Comparison of ENCODE assay signal across 16 mouse cellular contexts in genomic region chr13:9040626-9041025, GRCm38 (mm10).
"Had no signal": no experiment of that assay in that cellular context is flagged by ENCODE, and none has a peak within 500 bp of the region (broad histone marks: within the 10 kb centered on the region; RNA-seq: fewer than 3 reads in every experiment).

No protein-coding gene starts in this region.

- H3K9ac ChIP-seq: neural tube, embryonic 13.5 days; neural tube, embryonic 15.5 days; stomach, embryonic 15.5 days had no signal

- H3K4me3 ChIP-seq: neural tube, embryonic 13.5 days; neural tube, embryonic 15.5 days; stomach, embryonic 15.5 days had no signal

- H3K9me3 ChIP-seq: neural tube, embryonic 15.5 days; stomach, embryonic 15.5 days had no signal

- H3K27ac ChIP-seq: neural tube, embryonic 13.5 days; neural tube, embryonic 15.5 days; stomach, embryonic 15.5 days; stomach, postnatal 0 days had no signal

- H3K4me2 ChIP-seq: neural tube, embryonic 13.5 days; neural tube, embryonic 15.5 days; stomach, embryonic 15.5 days had no signal

- H3K27me3 ChIP-seq: neural tube, embryonic 13.5 days; neural tube, embryonic 15.5 days; stomach, embryonic 15.5 days had no signal

- H3K36me3 ChIP-seq: neural tube, embryonic 13.5 days; neural tube, embryonic 15.5 days; stomach, embryonic 15.5 days had no signal

- H3K4me1 ChIP-seq: neural tube, embryonic 13.5 days; neural tube, embryonic 15.5 days; stomach, embryonic 15.5 days had no signal

- DNase-seq: retina, postnatal 1 day; right cerebral cortex, adult 18-20 months; right cerebral cortex, postnatal 14 days; right cerebral cortex, postnatal 25 days; right cerebral cortex, postnatal 4 days; spleen, adult 18-20 months; thymus, adult 18-20 months; thymus, adult 2 months; thymus, postnatal 14 days; thymus, postnatal 25 days; thymus, postnatal 36 days; thymus, postnatal 4 days had no signal
